Mouse (Mus musculus) intestine, embryonic 16.5 days (tissue): ENCODE measurements at regions not wholly inside any gene's neighbourhood (a gene's known extent, or its start where the extent isn't known, plus 50 kb on each side); places are given as distances from the start of the nearest gene placed in this dataset.
"Not testable (repeated sequence)": the region's sequence is repeated elsewhere in the genome, so short reads cannot be mapped to it uniquely, and the experiment has no call there.

Experiments
- ATAC-seq: fragments of 200-750 bp; cut with Nextera tagmentation; 2 replicates; pipeline ENCODE4 v1.8.0; 2017; ENCODE audit warnings: moderate TSS enrichment, moderate library complexity
- H3K27ac ChIP-seq: fragments of 300-500 bp; sonication (generic); 2 replicates; pipeline ENCODE4 v1.5.1; 2014; ENCODE audit warnings: mild to moderate bottlenecking, low read length
- H3K27me3 ChIP-seq: fragments of 300-500 bp; sonication (generic); replicated peaks from 2 replicates; pipeline ENCODE4 v1.6.1; 2014; ENCODE audit warnings: low read length, control low read depth, mixed read lengths; ENCODE audit not compliant: control insufficient read depth, insufficient read depth
- H3K36me3 ChIP-seq: fragments of 300-500 bp; sonication (generic); 2 replicates; pipeline ENCODE4 v1.6.1; 2014; ENCODE audit warnings: low read length, control low read depth; ENCODE audit not compliant: control insufficient read depth, insufficient read depth
- H3K4me1 ChIP-seq: fragments of 300-500 bp; sonication (generic); 2 replicates; pipeline ENCODE4 v1.6.1; 2014; ENCODE audit warnings: low read length, control low read depth, mixed read lengths; ENCODE audit not compliant: control insufficient read depth, insufficient read depth
- H3K4me2 ChIP-seq: fragments of 300-500 bp; sonication (generic); 2 replicates; pipeline ENCODE4 v1.6.1; 2014; ENCODE audit warnings: low read depth, low read length, control low read depth
- H3K4me3 ChIP-seq: fragments of 300-500 bp; sonication (generic); 2 replicates; pipeline ENCODE4 v1.5.1; 2014; ENCODE audit warnings: mild to moderate bottlenecking, low read length
- H3K9ac ChIP-seq: fragments of 300-500 bp; sonication (generic); 2 replicates; pipeline ENCODE4 v1.6.1; 2014; ENCODE audit warnings: low read depth, low read length
- H3K9me3 ChIP-seq: fragments of 300-500 bp; sonication (generic); 2 replicates; pipeline ENCODE4 v1.6.1; 2016; ENCODE audit warnings: low read length, control low read depth; ENCODE audit not compliant: control insufficient read depth
- WGBS: fragments of 180-500 bp; shearing (Covaris S2); extraction: QIAGEN DNeasy Blood & Tissue Kit; methylation state at CpG from one replicate; pipeline ENCODE4 v1.1.7; 2014; 5-methylcytosine and 5-hydroxymethylcytosine counted together

DNA sequence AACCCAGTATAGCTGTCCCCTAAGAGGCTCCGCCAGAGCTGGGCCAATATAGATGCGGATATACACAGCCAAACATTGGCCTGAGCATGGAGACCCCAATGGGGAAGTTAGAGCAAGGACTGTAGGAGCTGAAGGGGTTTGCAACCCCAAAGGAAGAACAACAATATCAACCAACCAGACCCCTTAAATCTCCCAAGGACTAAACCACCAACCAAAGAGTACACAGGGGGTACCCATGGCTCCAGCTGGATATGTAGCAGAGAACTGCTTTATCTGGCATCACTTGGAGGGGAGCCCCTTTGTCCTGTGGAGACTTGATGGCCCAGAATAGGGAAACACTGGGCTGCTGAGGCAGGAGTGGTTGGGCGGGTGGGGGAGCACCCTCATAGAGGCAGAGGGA lies 127.3 kb downstream of the Akr1d1 start:
- WGBS, result 92% methylated on average over 3 of the region's 3 CpGs
- H3K9me3 ChIP-seq, H3K27me3 ChIP-seq, H3K4me1 ChIP-seq, H3K9ac ChIP-seq, H3K4me2 ChIP-seq, ATAC-seq, H3K4me3 ChIP-seq, H3K36me3 ChIP-seq, H3K27ac ChIP-seq: not testable (repeated sequence)

DNA sequence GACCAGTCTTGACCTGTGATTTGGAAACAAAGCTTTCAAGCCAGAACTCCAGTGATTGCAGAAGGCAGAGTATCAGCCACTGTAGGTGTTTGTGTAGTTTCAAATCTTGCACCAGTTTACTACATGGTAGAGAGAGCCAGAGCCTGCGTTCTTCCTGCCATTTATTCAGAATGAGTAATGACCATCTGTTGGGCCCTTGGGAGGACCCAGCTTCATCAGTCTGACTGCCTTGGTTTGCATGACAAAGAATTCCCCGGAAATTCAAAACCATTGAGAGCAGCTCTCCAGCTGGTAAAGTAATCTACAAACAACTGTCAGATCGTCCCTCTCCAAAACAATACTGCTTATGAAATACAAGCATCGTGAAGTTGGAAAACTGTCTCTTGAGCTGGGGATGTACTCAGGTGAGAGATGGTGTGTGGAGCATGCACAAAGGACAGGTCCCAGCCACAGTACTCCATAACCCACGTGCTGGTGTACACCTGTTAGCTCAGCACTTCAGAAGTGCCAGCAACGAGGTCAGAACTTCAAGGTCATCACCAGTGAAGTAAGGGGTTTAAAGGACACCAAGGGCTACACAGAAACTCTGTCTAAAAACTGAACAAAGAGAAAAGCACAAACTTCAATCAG lies 128.2 kb downstream of the Akr1d1 start:
- peaks cover 8% of the 10 kb centered on the region; the same call in 1 of the 2 replicates for H3K4me1 ChIP-seq
- H3K4me3 ChIP-seq, result no peak overlapping the region
- no peak overlapping the region for H3K27ac ChIP-seq
- WGBS, result 42% methylated on average over 6 of the region's 6 CpGs
- no peaks in the 10 kb centered on the region for H3K36me3 ChIP-seq
- H3K9me3 ChIP-seq, result no peaks in the 10 kb centered on the region
- no peaks in the 10 kb centered on the region for H3K27me3 ChIP-seq
- no peak overlapping the region for H3K4me2 ChIP-seq
- no peak overlapping the region for H3K9ac ChIP-seq
- no peak for ATAC-seq

DNA sequence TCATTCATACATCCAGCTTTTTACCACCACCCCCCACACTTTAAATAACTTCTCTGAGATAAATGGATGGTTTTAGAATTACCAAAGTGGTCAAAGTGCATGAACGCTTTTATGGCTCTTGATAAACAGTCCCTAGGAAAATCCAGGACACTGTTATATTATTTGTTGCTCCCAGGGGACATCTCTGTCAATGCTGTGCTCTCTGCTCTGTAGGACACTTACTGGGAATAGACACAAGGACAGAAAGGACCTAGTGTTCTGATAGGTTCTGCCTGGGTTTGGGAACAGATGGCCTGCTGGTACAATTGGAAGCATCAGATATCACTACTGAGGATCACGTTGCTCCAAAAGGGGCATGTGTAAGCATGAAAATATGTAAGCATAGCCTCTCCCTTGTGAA lies 132.8 kb downstream of the Akr1d1 start:
- Histone ChIP-seq H3K4me2 (no peak overlapping the region), H3K4me3 (no peak overlapping the region), H3K4me1 (peaks cover 9% of the 10 kb centered on the region; the same call in 1 of the 2 replicates), H3K27me3 (no peaks in the 10 kb centered on the region), H3K36me3 (no peaks in the 10 kb centered on the region), H3K9me3 (no peaks in the 10 kb centered on the region), H3K27ac (peak overlapping the region; percentile 45; the same call in 1 of the 2 replicates), H3K9ac (no peak overlapping the region)
- WGBS, result 22% methylated on average over 2 of the region's 2 CpGs
- ATAC-seq, result peak; percentile 82

DNA sequence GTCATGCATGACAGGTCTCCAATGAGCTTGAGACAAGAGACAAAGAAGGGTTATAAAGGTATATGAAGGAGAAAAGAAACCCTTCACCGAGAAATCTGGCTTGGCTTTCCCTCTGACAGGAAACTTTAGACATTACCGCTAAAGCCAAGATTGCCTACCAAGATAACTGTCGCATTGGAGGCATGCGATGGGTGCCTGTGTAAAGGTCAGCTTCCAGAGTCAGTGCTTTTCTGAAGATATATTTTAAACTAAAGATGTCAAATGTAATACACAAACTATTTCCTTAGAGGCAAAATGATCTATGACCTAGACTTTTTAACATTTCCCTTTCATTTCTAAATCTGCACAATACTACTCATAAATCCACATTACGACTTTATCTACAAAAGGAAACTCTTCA lies 135.6 kb downstream of the Akr1d1 start:
- Histone ChIP-seq H3K9ac (no peak overlapping the region), H3K27ac (no peak overlapping the region), H3K27me3 (no peaks in the 10 kb centered on the region), H3K4me2 (no peak overlapping the region), H3K4me3 (no peak overlapping the region), H3K4me1 (peaks cover 9% of the 10 kb centered on the region; the same call in 1 of the 2 replicates), H3K9me3 (no peaks in the 10 kb centered on the region), H3K36me3 (no peaks in the 10 kb centered on the region)
- 72% methylated on average over 5 of the region's 5 CpGs for WGBS
- ATAC-seq, result no peak

DNA sequence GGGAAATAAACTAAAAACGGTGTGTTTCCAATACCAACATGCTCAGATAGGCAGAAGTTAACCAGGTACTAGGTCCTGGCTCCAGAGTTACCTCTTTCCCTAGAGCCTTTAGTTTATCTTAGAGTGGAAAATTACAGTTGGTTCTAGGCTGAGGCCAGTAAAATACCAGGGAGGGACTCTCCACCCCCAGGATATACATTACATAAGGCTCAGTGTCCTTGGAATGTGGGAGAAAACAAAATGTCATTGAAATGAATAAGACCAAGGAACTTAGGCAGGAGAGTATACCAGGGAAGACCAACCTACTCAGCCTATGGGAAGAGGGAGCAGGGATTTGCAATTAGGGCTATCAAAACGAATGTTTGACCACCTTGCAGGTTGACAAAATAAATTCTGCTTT lies 139.4 kb downstream of the Akr1d1 start:
- Histone ChIP-seq H3K27ac (no peak overlapping the region), H3K27me3 (no peaks in the 10 kb centered on the region), H3K9ac (no peak overlapping the region), H3K9me3 (no peaks in the 10 kb centered on the region), H3K4me3 (no peak overlapping the region), H3K36me3 (no peaks in the 10 kb centered on the region), H3K4me1 (no peaks in the 10 kb centered on the region), H3K4me2 (no peak overlapping the region)
- 71% methylated on average over 2 of the region's 2 CpGs for WGBS
- ATAC-seq, result no peak

DNA sequence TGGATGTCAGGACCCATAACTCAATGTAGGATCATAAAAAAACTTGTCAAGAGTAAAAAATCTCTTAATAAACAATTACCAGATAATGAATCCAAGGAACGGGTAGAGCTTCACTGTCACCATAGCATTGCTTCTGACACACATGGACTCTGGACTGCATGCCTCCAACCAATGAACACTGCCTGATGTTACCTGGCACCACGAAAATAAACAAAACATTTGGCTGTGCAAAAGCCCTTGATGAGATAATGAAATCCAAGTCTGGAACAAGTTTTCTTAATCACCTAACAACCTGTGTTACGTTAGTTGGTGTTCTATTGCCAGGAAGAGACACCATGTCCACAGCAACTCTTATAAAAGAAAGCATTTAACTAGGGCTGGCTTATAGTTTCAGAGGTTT lies 140.7 kb downstream of the Akr1d1 start:
- H3K27ac ChIP-seq, result no peak overlapping the region
- no peak overlapping the region for H3K4me2 ChIP-seq
- no peak for ATAC-seq
- no peak overlapping the region for H3K9ac ChIP-seq
- H3K4me3 ChIP-seq, result no peak overlapping the region
- H3K4me1 ChIP-seq, result no peaks in the 10 kb centered on the region
- no peaks in the 10 kb centered on the region for H3K36me3 ChIP-seq
- no peaks in the 10 kb centered on the region for H3K27me3 ChIP-seq
- H3K9me3 ChIP-seq, result no peaks in the 10 kb centered on the region
- 76% methylated on average over 3 of the region's 3 CpGs for WGBS

DNA sequence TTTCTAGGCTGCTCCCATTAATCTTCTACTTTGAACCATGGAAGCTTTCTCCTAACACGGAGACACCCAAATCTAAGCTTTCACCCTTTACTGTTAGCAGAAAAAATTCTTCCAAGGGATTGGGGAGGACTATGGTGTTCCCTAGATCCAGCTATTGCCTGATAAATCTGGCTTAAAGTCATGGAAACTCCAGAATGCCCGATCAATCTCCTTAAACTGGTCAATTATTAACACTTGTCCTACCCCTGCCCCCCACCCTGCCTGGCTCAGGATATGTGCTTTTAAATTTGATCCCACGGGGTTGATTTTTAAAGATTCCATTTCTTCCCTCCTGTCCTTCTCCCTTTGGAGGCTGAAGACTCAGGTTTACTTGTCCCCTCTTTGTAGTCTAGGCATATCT lies 149.9 kb downstream of the Akr1d1 start:
- Histone ChIP-seq H3K36me3 (no peaks in the 10 kb centered on the region), H3K4me3 (no peak overlapping the region), H3K4me2 (no peak overlapping the region), H3K4me1 (no peaks in the 10 kb centered on the region), H3K9ac (no peak overlapping the region), H3K27me3 (no peaks in the 10 kb centered on the region), H3K27ac (no peak overlapping the region), H3K9me3 (peaks cover 6% of the 10 kb centered on the region; the same call in 1 of the 2 replicates)
- 39% methylated on average over 3 of the region's 3 CpGs for WGBS
- ATAC-seq, result no peak

DNA sequence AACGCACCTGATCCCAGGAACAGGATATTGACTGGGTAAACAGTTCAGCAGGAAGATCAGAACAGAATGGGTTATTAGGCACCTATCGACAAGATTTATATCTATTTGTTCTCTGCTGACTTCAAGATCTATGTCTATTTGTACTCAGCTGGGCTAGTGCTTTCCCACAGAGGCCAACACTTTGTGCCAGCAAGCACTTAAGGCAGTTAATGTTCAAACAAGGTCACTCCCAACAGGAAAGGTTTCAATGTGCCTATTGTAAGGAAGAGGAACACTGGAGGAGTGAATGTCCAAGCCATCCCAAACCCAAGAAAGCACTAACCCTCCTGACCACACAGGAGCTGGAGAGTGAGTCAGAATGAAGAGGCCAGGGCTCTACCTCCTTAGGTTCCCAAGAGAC lies 151.4 kb downstream of the Akr1d1 start:
- ATAC-seq, H3K4me3 ChIP-seq, H3K27me3 ChIP-seq, H3K4me2 ChIP-seq, H3K36me3 ChIP-seq, H3K27ac ChIP-seq, H3K4me1 ChIP-seq, H3K9ac ChIP-seq, H3K9me3 ChIP-seq: not testable (repeated sequence)
- WGBS, result 45% methylated on average over 2 of the region's 2 CpGs

DNA sequence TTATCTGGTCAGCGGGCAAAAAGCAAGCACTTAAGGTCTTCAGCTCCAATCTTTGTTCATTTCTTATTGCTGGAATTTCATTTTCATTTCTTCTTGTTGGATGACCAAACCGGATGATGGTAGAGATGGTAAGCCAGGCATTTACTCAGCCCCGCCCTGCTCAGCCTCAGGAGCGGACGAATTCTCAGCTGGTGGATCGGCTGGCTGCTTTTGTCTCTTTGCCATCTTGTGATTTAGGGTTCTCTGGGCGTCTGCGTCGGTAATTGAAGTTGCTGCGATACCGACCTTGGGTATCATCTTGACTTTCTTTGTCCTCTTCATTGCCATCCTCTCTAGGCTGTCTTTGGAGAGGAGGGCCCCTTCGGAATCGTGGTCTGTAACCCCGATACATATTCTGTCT lies 156.1 kb downstream of the Akr1d1 start:
- no peaks in the 10 kb centered on the region for H3K4me1 ChIP-seq
- WGBS, result 97% methylated on average over 14 of the region's 14 CpGs
- H3K4me2 ChIP-seq, result no peak overlapping the region
- ATAC-seq, result no peak
- peaks cover 9% of the 10 kb centered on the region; the same call in 1 of the 2 replicates for H3K9me3 ChIP-seq
- H3K27ac ChIP-seq, result no peak overlapping the region
- no peaks in the 10 kb centered on the region for H3K36me3 ChIP-seq
- no peak overlapping the region for H3K9ac ChIP-seq
- H3K27me3 ChIP-seq, result no peaks in the 10 kb centered on the region
- no peak overlapping the region for H3K4me3 ChIP-seq
